Mouse (Mus musculus) urinary bladder, adult 18-20 months (tissue): ENCODE data around the gene Cfap97d1.
"Not testable (repeated sequence)": the region's sequence is repeated elsewhere in the genome, so short reads cannot be mapped to it uniquely, and the experiment has no call there.

ENCODE experiments used
- DNase-seq, 2 experiments: peaks; one replicate each; pipeline ENCODE4 v3.0.0; 2022; ENCODE audit warnings: low spot score in 2 of 2, mixed read lengths in 2 of 2

Gene Cfap97d1

GRCm38 (mm10) chr11:101973496-101973895 is 10.6 kb upstream of the Cfap97d1 start:
- DNase-seq: no peak

- no peak for DNase-seq
Observed at GRCm38 (mm10) chr11:101974181-101974580, 9.9 kb upstream of the Cfap97d1 start.

GRCm38 (mm10) chr11:101974923-101975322 is 9.2 kb upstream of the Cfap97d1 start:
- no peak for DNase-seq

GRCm38 (mm10) chr11:101976949-101977348 is 7.1 kb upstream of the Cfap97d1 start:
- no peak for DNase-seq

GRCm38 (mm10) chr11:101979140-101979539 is 4.9 kb upstream of the Cfap97d1 start:
- DNase-seq: no peak

GRCm38 (mm10) chr11:101980603-101981157 is 3.4 kb upstream of the Cfap97d1 start:
- no peak for DNase-seq

GRCm38 (mm10) chr11:101981850-101982249 is 2.2 kb upstream of the Cfap97d1 start:
- no peak for DNase-seq

GRCm38 (mm10) chr11:101982981-101983411 is 1.1 kb upstream of the Cfap97d1 start:
- no peak for DNase-seq

- no peak for DNase-seq
Observed at GRCm38 (mm10) chr11:101983431-101983921, 603 bp upstream of the Cfap97d1 start.

GRCm38 (mm10) chr11:101985450-101985849 is 1.4 kb downstream of the Cfap97d1 start:
- not testable (repeated sequence) for DNase-seq

- peak; percentile 67 to 80 for DNase-seq
Observed at GRCm38 (mm10) chr11:101985990-101986389, 1.9 kb downstream of the Cfap97d1 start.

GRCm38 (mm10) chr11:101986913-101987312 is 2.8 kb downstream of the Cfap97d1 start, which contains the start of gene Dusp3:
Dusp3 (minus strand) TSS chr11:101987013.
- DNase-seq: no peak

- DNase-seq: no peak
Observed at GRCm38 (mm10) chr11:101990244-101990643, 6.2 kb downstream of the Cfap97d1 start.

GRCm38 (mm10) chr11:101991813-101992212 is 7.7 kb downstream of the Cfap97d1 start:
- DNase-seq: no peak

GRCm38 (mm10) chr11:101992411-101992810 is 8.3 kb downstream of the Cfap97d1 start:
- no peak for DNase-seq

GRCm38 (mm10) chr11:101994100-101994499 is 10.0 kb downstream of the Cfap97d1 start:
- no peak for DNase-seq

GRCm38 (mm10) chr11:101995938-101996337 is 11.9 kb downstream of the Cfap97d1 start:
- DNase-seq: no peak

GRCm38 (mm10) chr11:101998258-101998657 is 14.2 kb downstream of the Cfap97d1 start:
- no peak for DNase-seq

- no peak for DNase-seq
Observed at GRCm38 (mm10) chr11:101999466-101999865, 15.4 kb downstream of the Cfap97d1 start.

GRCm38 (mm10) chr11:102004251-102004650 is 20.2 kb downstream of the Cfap97d1 start:
- no peak for DNase-seq

GRCm38 (mm10) chr11:102006271-102006670 is 22.2 kb downstream of the Cfap97d1 start:
- no peak for DNase-seq

- no peak for DNase-seq
Observed at GRCm38 (mm10) chr11:102006688-102007087, 22.6 kb downstream of the Cfap97d1 start.

- no peak for DNase-seq
Observed at GRCm38 (mm10) chr11:102008372-102008771, 24.3 kb downstream of the Cfap97d1 start.
